8 mouse cellular contexts compared by ENCODE assay signal in the genomic region with DNA sequence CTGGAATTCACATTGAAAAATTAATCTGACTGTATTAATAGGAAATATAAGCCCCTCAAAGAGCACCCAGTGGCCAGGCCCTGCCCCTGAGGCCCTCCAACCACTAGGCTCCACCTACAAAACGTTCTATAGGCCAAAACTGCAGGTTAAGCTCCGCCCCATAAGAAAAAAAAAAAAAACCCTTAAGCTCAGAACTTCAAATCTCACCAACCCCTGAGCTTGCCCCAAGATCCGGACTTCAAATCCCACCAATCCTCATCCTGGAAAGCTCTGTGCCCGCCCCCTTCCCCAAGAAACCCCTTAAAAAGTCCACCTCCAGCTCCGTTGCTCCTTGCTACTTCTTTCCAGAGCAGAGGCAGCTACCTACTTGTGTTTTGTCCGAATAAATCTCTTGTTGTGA. TPM values are rescaled to one million over a fixed set of nuclear protein-coding genes. Genes with fewer than 3 reads are reported as not detected.
A peak's percentile ranks its signal among the peaks of the same experiment; 100 is the strongest.
DNase-seq lines count a peak whose midpoint lies in the region; ATAC-seq lines count a peak whose summit lies in the region.

No protein-coding gene starts in this region.

- peaks cover 23% of the 10 kb centered on the region for H3K36me3 ChIP-seq in embryonic facial prominence, embryonic 13.5 days

- 0 out of 2 replicates have a peak overlapping the region, but pooled peaks have one; percentile 82 for H3K4me2 ChIP-seq in embryonic facial prominence, embryonic 13.5 days

- H3K27ac ChIP-seq in embryonic facial prominence, embryonic 13.5 days, result no peak overlapping the region

- no peak for ATAC-seq in embryonic facial prominence, embryonic 13.5 days (ENCODE audit: insufficient number of reproducible peaks, insufficient read depth, low FRiP score, low TSS enrichment, low read depth)
- no peak for ATAC-seq in frontal cortex, adult (ENCODE audit: low TSS enrichment)

- no peak overlapping the region for H3K9ac ChIP-seq in embryonic facial prominence, embryonic 13.5 days

- no peaks in the 10 kb centered on the region for H3K9me3 ChIP-seq in embryonic facial prominence, embryonic 13.5 days

- peak; percentile 26 to 43 for DNase-seq in cerebellum, postnatal 10 days
- DNase-seq in cerebellum, adult 11 months, result no peak
- peak; percentile 61 for DNase-seq in CD4-positive helper T cell, adult 2 months (ENCODE audit: low read depth, low spot score)
- peak; percentile 35 for DNase-seq in kidney, postnatal 10 days
- DNase-seq in mesoderm, embryonic 11.5 days (ENCODE audit: low read depth, low spot score), result peak; percentile 24
- no peak for DNase-seq in ovary, adult 18-20 months (ENCODE audit: low spot score)

- H3K27me3 ChIP-seq in embryonic facial prominence, embryonic 13.5 days, result no peaks in the 10 kb centered on the region

- H3K4me3 ChIP-seq in embryonic facial prominence, embryonic 13.5 days, result no peak overlapping the region

- 50% methylated on average over 6 of the region's 6 CpGs for WGBS in embryonic facial prominence, embryonic 13.5 days

- H3K4me1 ChIP-seq in embryonic facial prominence, embryonic 13.5 days, result peaks cover 12% of the 10 kb centered on the region

RNA-seq across cellular contexts. Expression of gene Zfp39, which starts 0.8 kb away (rescaled TPM):
- polyA plus RNA-seq in embryonic facial prominence, embryonic 13.5 days (2015; fragmentation: Nextera tagmentation; extraction: Ambion mirVana), result 6.9 and 7.5 TPM in 2 replicates

RNA-seq across cellular contexts. Expression of gene Btnl10, which starts 12.9 kb away (rescaled TPM):
- polyA plus RNA-seq in embryonic facial prominence, embryonic 13.5 days (2015; fragmentation: Nextera tagmentation; extraction: Ambion mirVana), result 0.14 TPM in 1 of 2 replicates, not detected in the other

RNA-seq across cellular contexts. Expression of gene Rnf187, which starts 33.9 kb away (rescaled TPM):
- polyA plus RNA-seq in embryonic facial prominence, embryonic 13.5 days (2015; fragmentation: Nextera tagmentation; extraction: Ambion mirVana), result 254 and 255 TPM in 2 replicates

RNA-seq across cellular contexts. Expression of gene 2810021J22Rik, which starts 37.8 kb away (rescaled TPM):
- 8.8 and 10.3 TPM in 2 replicates for polyA plus RNA-seq in embryonic facial prominence, embryonic 13.5 days (2015; fragmentation: Nextera tagmentation; extraction: Ambion mirVana)

RNA-seq across cellular contexts. Expression of gene Hist3h2ba, which starts 43.9 kb away (rescaled TPM):
- polyA plus RNA-seq in embryonic facial prominence, embryonic 13.5 days (2015; fragmentation: Nextera tagmentation; extraction: Ambion mirVana), result 45.4 and 46.9 TPM in 2 replicates

Comparison
In these comparisons a context has a peak if more than half of its experiments do, and no peak if none do; other contexts are left out.
1. DNase-seq: peak in cerebellum, postnatal 10 days (2 of 2), CD4-positive helper T cell, adult 2 months (single experiment), kidney, postnatal 10 days (single experiment) and mesoderm, embryonic 11.5 days (single experiment); none in cerebellum, adult 11 months (single experiment) and ovary, adult 18-20 months (single experiment).